Mouse (Mus musculus) T-helper 17 cell (primary cell): ENCODE results near the gene Ntn4.

ENCODE experiments used
- in situ Hi-C, 2 experiments: fragments of 300-600 bp; cut with MboI, MseI; formaldehyde crosslinking; loops; 1 replicate in 1 of 2; 2 replicates in 1 of 2; pipeline ENCODE4 v1.15.1; 2025; ENCODE audit warnings: high pct_unique_total_duplicates in 2 of 2

Gene Ntn4

GRCm38 (mm10) chr10:93768222-93768621 is 127.7 kb downstream of the Ntn4 start:
- in situ Hi-C loops, result loop anchor here in 1 of 2 experiments (25.0 kb wide), 1 partner anchor 156 kb away; no protein-coding TSS in a partner anchor

GRCm38 (mm10) chr10:93771931-93772465 is 131.5 kb downstream of the Ntn4 start:
- in situ Hi-C loops, result loop anchor here in 1 of 2 experiments (25.0 kb wide), 1 partner anchor 160 kb away; no protein-coding TSS in a partner anchor

- in situ Hi-C loops, result loop anchor here in 1 of 2 experiments (25.0 kb wide), 1 partner anchor 160 kb away; no protein-coding TSS in a partner anchor
These were observed 132.0 kb downstream of the Ntn4 start for GRCm38 (mm10) chr10:93772492-93772891.

- in situ Hi-C loops, result loop anchor here in 1 of 2 experiments (5.0 kb wide), 1 partner anchor 174 kb away; no protein-coding TSS in a partner anchor
These were observed 136.3 kb downstream of the Ntn4 start for GRCm38 (mm10) chr10:93776731-93777151.

GRCm38 (mm10) chr10:93777372-93777771 is 136.9 kb downstream of the Ntn4 start:
- in situ Hi-C loops, result loop anchor here in 1 of 2 experiments (5.0 kb wide), 1 partner anchor 175 kb away; no protein-coding TSS in a partner anchor

- in situ Hi-C loops, result no loop called here
These were observed 142.9 kb downstream of the Ntn4 start for GRCm38 (mm10) chr10:93783216-93784013.
